Mouse (Mus musculus) myocyte (in vitro differentiated cells): Measurements from ENCODE around the gene D930020B18Rik.

ENCODE experiments used
- E2F4 ChIP-seq: IDR thresholded peaks from one replicate; pipeline ENCODE4 v1.6.1; 2011; ENCODE audit warnings: mild to moderate bottlenecking, control low read depth, moderate library complexity; ENCODE audit not compliant: insufficient read depth
- POLR2A ChIP-seq: IDR thresholded peaks from one replicate; pipeline ENCODE4 v1.6.1; 2011; ENCODE audit warnings: low read depth, mild to moderate bottlenecking, control low read depth, moderate library complexity; ENCODE audit not compliant: insufficient read length

DNA sequence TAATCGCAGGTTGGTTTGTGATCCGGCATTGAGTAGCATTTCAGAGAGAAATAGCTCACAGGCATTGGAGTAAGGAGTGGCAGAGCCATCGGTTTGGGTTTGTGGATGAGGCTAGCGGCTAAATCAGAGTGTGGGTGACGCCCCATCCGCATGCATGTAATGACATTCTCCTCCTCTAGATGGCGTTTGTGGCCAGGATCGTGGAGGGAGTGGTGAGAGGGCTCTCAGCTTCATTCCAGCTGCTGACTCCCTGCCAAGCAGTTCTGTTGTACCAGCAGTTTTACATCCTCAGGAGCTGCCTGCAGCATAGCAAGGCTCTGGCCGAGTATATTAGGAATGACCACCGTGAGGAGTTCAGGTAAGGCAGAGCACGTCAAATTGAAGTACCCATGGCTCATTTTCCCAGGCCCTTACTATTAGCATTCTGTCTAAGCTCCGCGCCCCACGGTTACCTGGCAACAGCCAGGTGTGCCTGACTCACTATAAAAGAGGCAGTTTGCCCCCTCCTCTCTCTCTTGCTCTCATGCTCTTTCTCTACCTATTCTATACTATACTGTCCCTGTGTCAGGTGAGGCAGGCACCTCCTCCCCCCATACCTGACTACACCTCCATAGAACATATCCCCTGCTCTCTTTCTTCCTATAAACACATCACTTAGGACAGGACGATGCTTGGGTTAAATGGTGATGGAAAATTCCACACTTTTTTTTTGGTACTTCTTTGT is 48.4 kb downstream of the D930020B18Rik start:
- TF ChIP-seq POLR2A (no peak), E2F4 (no peak)
